Mouse (Mus musculus) c-Kit-negative CD71-positive TER-119-positive erythroid progenitor cells, embryonic 14.5 days (primary cell): ENCODE data around the gene Lactb.

Experiments
- DNase-seq: peaks from one replicate; pipeline ENCODE4 v3.0.0-alpha.2; 2013; ENCODE audit warnings: low read depth, low spot score

Lactb gene

DNA sequence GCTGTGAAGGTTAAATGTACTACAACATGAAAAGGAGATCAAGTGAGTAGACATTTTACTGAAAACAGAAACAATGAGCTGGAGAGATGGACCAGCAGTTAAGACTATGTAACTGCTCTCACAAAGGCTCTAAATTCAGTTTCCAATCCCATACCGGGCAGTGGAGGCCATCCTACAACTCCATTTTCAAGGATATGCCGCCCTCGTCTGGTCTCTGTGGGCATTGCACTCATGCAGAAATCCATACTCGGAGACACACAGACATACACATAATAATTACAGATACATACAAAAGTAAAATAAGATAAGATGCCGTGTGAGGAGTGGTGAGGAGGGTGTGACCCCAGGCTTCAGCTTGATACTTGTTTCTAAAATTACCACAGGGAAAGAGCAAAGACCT, 5.2 kb upstream of the Lactb start:
- peak; percentile 59 for DNase-seq

DNA sequence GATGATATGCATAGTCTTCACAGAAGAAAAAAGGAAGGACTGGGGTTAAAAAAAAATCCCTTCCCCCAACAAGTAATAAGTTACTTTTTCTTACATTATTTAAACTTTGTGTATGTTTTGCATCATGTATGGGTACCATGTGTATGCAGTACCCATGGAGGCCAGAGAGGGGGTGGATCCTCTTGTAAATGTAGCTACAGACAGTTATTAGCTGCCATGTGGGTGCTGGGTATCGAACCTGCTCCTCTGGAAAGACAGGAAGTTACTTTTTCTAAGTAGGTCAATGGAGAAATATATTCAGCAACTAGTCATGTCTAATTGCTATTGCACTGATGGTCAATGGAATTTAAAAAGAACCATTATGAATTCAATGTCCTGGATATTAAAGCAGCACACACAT, 3.2 kb upstream of the Lactb start:
- DNase-seq = no peak

DNA sequence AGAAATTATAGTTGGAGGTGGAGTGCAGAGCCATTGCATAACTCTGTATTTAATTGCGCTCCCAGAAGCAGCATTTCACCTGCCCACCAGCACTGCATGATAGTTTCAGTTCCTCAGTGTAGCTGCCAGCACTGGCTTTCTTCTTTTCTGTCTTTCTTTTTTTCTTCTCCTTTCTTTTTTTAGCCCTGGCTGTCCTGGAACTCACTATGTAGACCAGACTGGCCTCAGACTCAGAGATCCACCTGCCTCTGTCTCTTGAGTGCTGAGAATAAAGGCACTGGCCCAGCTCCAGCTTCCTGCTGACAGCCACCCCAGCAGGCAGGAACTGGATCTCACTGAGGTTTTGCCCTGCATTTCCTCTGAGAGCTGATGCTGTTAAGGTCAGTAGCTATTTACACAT, 2.7 kb upstream of the Lactb start:
- no peak for DNase-seq

DNA sequence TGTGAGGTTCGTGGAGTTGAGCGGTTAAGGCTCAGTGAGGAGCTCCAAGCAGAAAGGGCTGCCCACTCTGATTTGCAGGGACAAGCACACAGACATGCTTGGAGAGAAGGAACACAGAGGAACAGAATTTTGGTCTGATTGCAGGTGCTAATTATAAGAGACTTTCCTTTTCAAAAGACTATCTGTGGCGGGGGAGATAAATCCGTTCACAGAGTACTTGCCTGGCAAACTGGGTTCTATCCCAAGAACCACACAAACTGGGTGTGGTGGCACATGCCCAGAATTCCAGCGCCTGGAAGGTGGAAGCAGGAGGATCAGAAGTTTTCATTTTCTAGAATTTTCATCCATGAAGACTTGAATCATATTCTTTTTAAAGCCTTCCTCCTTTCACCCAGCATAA, 1.8 kb upstream of the Lactb start:
- DNase-seq = no peak

DNA sequence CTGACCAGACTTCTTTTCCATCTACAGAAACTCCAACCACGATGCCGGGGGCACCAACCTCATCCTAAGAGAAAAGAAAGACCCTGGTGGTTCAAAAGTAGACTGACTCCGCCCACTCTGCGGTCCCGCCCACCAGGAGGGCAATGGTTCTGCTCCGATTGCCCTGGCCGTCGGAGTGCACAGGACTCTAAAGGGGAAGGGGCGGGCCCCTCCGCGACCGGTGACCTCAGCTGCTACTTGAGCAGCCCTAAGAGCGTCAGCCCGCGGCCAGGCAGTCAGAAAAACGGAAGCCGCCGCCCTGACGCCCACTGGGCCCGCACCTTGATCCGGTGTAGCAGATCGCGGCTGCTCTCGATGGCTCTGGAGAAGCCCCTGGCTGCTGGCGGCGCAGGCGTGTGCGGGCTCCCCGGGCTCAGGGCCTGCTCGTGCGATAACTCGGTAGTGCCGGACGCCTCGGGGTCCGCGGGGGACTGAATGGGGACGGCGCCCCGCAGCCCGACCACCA, 511 bp downstream of the Lactb start:
- DNase-seq = peak; percentile 47

DNA sequence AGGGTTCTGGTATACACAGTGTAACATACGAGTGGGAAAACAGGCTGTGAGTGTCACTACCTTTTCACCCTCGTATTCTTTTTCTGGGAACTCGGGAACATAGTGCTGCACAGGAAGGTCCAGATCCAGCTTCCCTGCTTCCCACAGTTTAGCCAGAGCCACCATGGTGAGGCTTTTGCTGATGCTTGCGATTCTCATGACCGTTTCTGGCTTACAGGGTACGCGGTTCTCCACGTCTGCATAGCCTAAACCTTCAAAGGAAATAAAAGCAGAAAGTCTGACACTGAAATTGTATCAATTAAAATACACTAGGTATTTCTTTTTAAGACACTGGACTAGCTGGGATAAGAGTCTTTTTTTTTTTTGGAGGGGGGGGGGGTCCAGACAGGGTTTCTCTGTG, 4.2 kb downstream of the Lactb start:
- no peak for DNase-seq

DNA sequence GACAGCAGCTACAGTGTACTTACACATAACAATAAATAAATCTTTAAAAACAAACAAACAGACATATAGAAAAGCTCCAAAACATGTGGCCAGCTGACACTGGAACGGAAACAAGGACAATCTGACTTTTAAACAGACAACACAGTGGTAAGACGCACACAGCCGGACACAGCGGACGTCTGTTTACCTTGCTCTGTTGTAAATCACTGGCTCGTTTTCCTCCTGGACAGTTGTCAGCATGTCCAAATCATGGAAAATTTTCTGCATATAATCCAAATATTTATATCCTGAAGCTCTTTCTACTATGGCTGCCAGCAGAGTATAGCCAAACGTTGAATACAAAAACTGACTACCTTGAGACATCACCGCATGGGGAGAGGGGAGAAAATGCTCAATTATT, 7.8 kb downstream of the Lactb start:
- DNase-seq = no peak

DNA sequence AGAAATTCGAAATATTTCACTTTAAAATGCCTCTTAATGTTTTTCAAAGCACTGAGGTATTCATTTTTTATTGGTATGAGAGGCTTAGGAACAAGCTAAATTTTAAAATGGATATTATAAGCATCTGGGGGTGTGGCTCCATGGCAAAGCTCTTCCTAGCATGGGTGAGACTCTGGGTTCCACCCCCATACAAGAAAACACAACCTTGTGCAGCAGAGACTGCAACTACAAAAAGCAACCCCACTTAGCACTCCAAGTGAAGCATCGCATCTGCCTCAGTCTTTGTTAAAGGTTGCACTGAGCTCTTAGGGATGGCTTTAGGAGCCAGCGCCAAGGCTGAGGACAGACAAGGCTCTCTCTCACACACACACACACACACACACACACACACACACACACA, 13.8 kb downstream of the Lactb start:
- no peak for DNase-seq

DNA sequence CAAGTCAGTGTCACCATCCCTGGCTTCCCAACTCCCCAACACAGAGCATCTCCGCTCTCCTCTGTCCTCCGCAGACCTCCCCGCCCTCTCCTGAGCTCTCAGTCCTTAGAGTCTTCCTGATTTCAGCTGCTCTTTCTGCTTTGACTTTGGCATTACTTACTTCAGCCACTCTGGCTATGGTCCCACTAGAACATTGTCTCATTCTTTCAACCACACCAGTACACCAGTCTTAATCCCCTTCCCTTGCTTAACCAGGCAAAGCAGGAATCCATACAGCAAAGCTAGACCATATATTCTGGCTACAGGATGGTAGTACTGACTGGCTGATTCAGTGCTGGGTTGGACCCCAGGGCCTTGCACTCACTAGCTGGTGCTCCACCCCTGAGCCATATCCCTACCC, 17.8 kb downstream of the Lactb start:
- DNase-seq = no peak

DNA sequence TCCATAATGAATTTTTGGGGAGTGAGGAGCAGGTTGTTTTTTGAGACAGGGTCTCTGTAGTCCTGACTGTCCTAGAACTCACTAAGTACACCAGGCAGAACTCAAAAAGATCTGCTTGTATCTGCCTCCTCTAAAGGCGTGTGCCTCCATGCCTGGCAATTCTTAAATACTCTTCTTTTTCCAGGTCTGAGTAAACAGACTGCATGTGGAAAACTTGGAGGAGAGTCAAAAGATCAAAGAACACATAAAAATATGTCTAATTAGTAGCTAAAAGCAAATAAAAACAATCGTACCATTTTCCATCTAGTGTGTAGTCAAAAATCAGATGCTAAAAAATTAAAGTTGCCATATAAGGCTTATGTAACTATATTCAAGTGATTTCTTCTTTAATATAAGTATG, 22.4 kb downstream of the Lactb start:
- DNase-seq = no peak

DNA sequence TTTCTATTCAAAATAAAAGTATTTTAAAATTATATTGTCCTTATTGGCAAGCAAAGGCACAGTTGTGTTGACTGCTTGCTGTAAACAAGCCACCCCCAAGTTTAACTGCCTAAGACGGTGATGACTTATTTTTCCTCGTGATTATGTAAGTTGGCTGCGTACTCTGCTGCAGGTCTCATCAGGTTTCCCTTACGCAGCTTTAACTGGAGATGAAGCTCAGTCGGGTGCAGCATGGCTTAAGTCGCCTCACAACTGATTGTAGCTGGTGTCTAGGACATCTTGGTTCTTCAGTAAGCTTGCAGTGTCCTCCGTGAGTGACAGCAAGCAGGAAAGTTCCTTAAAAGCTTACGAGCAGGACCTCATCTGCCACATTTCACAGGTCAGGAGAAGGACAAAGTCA, 23.0 kb downstream of the Lactb start:
- DNase-seq = no peak

DNA sequence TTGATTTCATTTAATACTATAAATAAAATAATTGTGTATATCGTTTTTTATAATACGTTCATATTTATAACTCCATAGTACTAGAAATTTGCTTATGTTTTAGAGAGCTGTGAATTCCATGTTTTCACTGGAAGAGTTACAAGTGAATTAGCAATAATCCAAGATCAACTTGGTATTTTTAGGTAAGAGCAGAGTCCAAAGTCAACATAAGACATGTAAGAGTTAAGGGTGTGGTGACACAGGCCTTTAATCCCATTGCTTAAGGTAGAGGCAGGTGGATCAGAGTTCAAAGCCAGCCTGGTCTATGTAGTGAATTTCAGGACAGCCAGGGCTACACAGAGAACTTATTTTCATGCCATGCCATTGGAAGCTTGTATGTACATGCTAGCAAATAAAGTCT, 26.7 kb downstream of the Lactb start:
- no peak for DNase-seq

DNA sequence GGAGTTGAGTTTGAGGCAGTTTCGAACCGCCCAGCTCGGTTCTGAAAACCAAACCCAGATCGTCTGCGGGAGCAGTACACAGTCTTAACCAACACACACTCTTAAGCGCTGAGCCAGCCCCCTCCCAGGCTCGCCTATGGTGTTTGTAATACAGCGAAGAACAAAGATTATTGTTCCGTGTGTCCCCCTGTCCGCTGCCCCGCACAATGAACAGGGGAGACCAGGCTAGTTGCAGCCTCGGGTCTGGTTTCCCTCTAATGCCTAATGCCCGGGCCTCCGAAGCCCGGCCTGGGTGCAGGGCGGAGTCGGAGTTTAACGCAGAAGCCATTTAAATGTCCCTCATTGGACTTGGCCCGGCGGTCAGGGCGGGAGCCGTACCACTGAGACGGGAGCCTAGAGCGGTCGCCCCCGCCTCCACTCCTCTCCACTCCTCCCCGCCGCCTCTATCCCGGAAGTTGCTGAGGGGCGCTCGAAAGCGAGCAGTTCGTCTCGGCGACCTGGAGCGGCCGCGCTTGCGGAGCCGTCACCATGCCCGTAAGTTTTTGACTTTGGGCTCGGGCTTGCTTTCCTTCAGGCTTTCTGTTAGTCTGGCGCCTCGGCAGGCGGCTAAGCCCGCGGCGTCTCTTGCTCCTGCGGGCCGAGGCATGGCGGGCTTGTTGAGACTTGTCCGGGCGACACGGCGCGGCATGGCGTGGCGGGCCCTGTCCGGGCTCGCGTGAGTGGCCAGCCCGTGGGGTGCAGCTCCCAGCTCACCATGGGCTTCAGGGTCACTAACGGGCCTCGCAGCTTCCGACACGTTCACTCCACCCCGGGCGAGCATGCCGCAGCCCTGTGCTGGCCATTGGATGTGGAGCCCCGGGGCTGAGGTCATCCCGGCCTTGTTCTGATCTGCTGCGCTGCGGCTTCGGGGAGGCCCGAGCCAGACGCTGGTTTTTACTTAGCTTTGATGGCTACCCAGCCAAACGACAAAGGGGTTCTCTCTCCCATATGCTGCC, 29.3 kb downstream of the Lactb start, which contains the start of gene Rps27l:
TSS of gene Rps27l (plus strand) at position 440 of the 995 bp plus-strand sequence.
- DNase-seq = peak; percentile 91

DNA sequence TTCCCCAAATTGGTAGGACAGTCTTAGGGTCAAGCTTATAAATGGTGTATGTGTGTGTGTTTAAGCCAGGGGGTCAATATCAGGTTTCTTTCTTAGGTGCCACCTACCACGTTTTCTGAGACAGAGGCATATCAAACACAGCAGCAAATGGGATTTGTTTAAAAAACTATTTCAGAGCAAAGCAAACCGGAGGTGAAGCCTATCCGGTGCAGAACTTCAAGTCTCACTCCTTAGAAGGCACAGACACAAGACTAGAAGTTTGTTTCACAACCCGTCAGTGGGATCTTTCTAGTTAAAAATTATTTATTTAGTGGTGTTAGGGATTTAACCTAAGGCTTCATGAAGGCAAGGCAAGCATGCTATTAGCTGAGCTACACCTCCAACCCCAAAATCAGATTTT, 30.1 kb downstream of the Lactb start:
- DNase-seq = no peak

DNA sequence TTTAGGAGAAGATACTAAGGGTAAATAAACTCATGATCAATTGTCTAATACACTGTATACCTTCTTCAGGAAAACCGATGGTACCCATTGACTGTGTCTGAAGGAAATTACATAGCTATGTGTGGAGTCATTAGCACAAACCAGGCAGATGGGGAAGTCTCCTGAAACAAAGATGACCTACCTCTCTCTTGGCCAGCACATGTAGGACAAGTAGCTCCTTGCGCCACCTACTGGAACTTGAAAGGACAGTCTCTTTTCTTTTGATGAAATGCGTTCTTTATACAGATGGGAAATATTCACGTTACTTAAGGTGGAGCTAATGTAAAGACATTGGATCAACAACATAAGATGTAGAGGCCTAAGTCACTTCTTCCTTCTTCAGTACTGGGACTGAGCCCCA, 36.4 kb downstream of the Lactb start:
- peak; percentile 63 for DNase-seq

DNA sequence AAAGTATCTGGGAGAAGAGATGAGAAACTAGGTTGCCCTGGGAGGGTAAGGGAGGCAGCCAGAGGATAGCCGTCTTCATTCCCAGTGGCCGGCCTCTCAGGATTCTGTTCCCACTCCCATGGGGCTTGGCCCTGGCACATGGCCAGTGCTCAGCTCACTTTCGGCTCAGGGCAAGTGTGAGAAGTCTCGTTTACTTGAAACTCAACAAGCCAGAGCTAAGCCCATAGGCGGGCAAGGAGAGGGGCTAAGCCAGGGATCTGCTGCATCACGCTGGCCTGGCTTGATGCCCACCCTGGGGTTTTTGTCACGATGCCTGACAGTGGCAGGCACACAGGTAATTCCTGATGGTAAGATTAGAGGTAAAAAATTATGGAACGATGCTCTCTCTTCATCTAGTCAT, 37.8 kb downstream of the Lactb start:
- no peak for DNase-seq

DNA sequence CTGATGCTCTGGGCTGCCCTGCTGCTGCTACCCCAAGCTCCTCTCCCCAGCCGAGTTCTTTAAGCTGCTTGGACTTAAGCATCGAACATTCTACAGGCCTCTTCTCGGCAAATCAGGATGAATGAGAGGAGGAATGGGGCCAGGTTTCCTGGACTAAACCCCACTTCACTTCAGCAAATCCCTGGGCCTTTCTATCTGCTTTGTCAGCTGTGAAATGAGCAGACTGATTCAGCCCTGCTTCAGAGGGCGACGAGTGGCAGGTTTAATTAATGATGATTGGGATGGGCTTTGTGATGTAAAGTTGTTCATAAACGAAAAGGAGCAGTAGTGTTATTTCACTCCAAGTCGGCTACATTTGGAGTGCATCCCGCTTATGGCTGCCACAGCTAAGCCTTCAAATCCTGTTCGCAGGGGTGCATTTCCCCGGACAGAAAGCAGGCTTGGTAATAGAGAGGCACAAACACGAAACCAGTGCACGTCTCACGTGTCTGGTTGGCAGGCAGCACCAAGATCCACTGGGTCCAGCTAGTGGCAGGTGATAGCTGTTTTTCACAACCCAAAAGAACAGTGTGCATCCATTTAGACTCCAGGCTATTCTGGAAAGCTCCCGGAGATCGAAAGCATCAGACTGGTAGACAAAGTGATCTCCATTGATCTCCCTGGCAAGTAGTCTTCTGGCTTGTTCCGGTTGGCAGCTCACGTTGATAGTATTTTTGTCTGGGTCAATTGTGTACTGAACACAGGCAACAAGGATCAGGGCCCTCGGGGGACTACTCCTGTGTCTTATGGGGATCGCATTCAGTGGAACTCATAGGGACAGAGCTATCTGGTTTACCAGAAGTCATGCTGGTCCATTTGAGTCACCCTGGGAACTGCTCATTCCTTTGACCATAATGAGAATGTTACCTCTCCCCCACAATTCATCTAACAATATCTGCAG, 41.1 kb downstream of the Lactb start:
- no peak for DNase-seq

DNA sequence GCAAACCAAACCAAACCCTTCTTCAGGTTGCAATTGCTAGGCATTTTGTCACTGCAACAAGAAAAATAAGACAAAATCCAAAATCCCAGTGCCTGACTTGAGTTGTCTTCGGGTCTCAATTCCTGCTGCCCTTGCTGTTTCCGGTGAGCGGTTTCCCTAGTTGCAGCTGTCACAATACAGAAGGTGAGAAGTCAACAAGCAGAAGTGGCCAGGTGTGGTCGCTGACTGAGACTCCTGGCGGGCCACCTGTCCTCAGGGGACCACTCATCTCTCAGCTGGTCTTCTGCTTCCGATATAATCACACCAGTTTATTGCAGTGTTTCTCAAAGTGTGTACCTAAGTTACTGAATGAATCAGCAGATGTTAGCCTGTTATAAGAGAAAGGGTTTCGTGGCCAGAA, 44.9 kb downstream of the Lactb start:
- DNase-seq = no peak

DNA sequence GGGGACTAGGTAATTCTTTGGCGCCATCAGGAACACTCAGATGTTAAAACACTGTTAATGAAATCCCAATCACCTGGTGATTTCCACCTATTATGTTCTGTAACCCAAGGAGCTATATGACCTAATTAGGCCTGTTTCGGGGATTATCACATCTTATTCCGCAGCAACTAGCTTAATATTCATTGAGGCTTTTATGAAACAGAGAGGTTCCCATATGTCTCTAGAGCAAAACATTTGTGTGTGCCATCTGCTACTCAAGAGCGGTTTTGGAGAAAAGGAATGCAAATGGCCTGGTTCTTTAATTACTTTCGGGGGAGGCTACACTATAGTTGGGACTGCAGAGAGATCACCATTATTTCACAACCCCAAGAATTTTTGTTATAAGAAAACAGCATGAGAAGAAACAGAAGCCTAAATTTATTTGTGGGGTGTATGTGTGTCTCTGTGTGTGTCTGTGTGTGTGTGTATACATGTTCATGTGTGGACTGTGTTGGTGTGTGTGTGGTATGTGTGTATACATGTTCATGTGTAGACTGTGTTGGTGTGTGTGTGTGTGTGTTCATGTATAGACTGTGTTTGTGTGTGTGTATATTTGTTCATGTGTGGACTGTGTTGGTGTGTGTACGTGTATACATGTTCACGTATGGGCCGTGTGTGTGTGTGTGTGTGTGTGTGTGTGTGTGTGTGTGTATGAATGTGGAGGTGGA, 47.4 kb downstream of the Lactb start:
- DNase-seq = no peak

DNA sequence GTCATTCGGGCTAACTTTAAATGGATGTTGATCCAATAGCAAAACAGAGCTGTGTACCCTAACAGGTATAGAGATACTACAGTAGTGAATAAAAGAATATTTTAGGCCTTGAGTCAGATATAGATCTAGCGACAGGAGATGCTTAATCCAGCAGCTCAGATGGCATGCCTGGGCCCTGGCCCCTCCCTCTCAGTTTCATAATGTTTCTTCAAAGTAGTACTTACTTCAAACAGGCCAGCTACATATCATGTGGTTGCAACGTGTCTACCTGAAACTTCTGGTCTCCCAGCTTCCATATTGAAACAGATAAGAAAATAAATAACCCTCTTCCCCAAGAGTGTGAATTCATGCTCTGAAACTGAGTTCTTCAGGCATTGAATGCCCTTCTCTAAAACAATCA, 49.4 kb downstream of the Lactb start:
- no peak for DNase-seq

DNA sequence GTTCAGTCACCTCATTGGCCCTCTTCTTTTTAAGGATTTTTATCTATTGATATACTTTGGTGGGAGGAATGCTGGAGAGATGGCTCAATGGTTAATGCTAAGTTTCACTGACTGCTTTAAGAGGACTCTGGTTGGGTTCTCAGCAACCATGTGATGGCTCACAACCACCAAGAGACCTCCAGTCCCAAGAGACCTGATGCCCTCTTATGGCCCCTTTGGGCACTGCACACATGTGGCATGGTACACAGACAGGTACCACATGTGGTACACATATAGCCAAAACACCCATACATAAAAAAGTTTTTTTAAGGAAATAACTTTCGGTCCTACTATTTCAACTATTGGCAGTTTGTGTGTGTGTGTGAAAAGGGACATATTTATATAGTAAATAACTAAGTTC, 53.2 kb downstream of the Lactb start:
- no peak for DNase-seq
